Comparison of ENCODE assay signal across 20 mouse cellular contexts in genomic region chr5:54118410-54119212, GRCm38 (mm10).
DNase-seq lines count a peak whose midpoint lies in the region; ATAC-seq and TF ChIP-seq lines count a peak whose summit lies in the region.
"Had no signal": no experiment of that assay in that cellular context is flagged by ENCODE, and none has a peak within 500 bp of the region (broad histone marks: within the 10 kb centered on the region; RNA-seq: fewer than 3 reads in every experiment).

No protein-coding gene starts in this region.

- no peak overlapping the region for H3K4me2 ChIP-seq in lung, embryonic 15.5 days
- no peak overlapping the region for H3K4me2 ChIP-seq in lung, postnatal 0 days (replicated peaks; ENCODE audit: low read depth, low read length)
- H3K4me2 ChIP-seq: embryonic facial prominence, embryonic 12.5 days; forebrain, embryonic 13.5 days; forebrain, embryonic 15.5 days had no signal

- WGBS in lung, embryonic 15.5 days: 43% methylated on average over 19 of the region's 19 CpGs
- 58% methylated on average over 19 of the region's 19 CpGs for WGBS in lung, postnatal 0 days

- TF ChIP-seq EP300 in lung, postnatal 0 days (IDR thresholded peaks at IDR 0.05): no peak

- no peak for DNase-seq in lung, adult 18-20 months
- peak; percentile 34 for DNase-seq in lung, postnatal 0 days (ENCODE audit: low spot score)
- DNase-seq in lung, postnatal 10 days: peak; percentile 43
- peak; percentile 20 for DNase-seq in lung, postnatal 36 days
- DNase-seq in left cerebral cortex, adult 2 months (ENCODE audit: extremely low spot score in 1 of 2, low spot score in 2 of 2): no peak
- no peak for DNase-seq in layer of hippocampus, adult 2 months (ENCODE audit: low spot score in 2 of 2)
- DNase-seq in gastrocnemius, postnatal 14 days: no peak
- DNase-seq: adrenal gland, adult 2 months; adrenal gland, postnatal 10 days; adrenal gland, postnatal 25 days; cerebellum, adult 11 months; cerebellum, adult 18-20 months; cerebellum, adult 8-10 months; cerebellum, postnatal 10 days; cerebellum, postnatal 25 days had no signal

- H3K27me3 ChIP-seq in lung, embryonic 15.5 days: no peaks in the 10 kb centered on the region
- no peaks in the 10 kb centered on the region for H3K27me3 ChIP-seq in lung, postnatal 0 days (replicated peaks; ENCODE audit: insufficient read depth, low read length)
- H3K27me3 ChIP-seq: embryonic facial prominence, embryonic 12.5 days; forebrain, embryonic 13.5 days; forebrain, embryonic 15.5 days had no signal

- no peak overlapping the region for H3K27ac ChIP-seq in lung, embryonic 15.5 days
- no peak overlapping the region for H3K27ac ChIP-seq in lung, postnatal 0 days (ENCODE audit: low read length)
- no peak overlapping the region for H3K27ac ChIP-seq in left cerebral cortex, adult 2 months
- no peak overlapping the region for H3K27ac ChIP-seq in layer of hippocampus, adult 2 months
- H3K27ac ChIP-seq: embryonic facial prominence, embryonic 10.5 days; embryonic facial prominence, embryonic 12.5 days; forebrain, embryonic 13.5 days; forebrain, embryonic 15.5 days had no signal

- no peak overlapping the region for H3K9ac ChIP-seq in lung, embryonic 15.5 days
- no peak overlapping the region for H3K9ac ChIP-seq in lung, postnatal 0 days (replicated peaks; ENCODE audit: low read depth)
- H3K9ac ChIP-seq: embryonic facial prominence, embryonic 12.5 days; forebrain, embryonic 13.5 days; forebrain, embryonic 15.5 days had no signal

- TF ChIP-seq CTCF in lung, postnatal 0 days (IDR thresholded peaks at IDR 0.05): no peak
- no peak for TF ChIP-seq CTCF in left cerebral cortex, adult 2 months (IDR thresholded peaks at IDR 0.05)
- no peak for TF ChIP-seq CTCF in layer of hippocampus, adult 2 months (conservative IDR thresholded peaks at IDR 0.05)

- H3K9me3 ChIP-seq in lung, embryonic 15.5 days: no peaks in the 10 kb centered on the region
- H3K9me3 ChIP-seq in lung, postnatal 0 days (ENCODE audit: low read length): no peaks in the 10 kb centered on the region
- H3K9me3 ChIP-seq: embryonic facial prominence, embryonic 10.5 days; embryonic facial prominence, embryonic 12.5 days; forebrain, embryonic 13.5 days; forebrain, embryonic 15.5 days had no signal

- intact Hi-C loops in left cerebral cortex, adult 2 months (cut with DNase I): loop anchor here (10.0 kb wide), 2 partner anchors 434 to 764 kb away; no protein-coding TSS in a partner anchor
- intact Hi-C loops in gastrocnemius, postnatal 14 days (cut with DNase I; ENCODE audit: low total_unique reads): loop anchor here (10.0 kb wide), 1 partner anchor 444 kb away; no protein-coding TSS in a partner anchor

- no peak overlapping the region for H3K4me3 ChIP-seq in lung, embryonic 15.5 days
- no peak overlapping the region for H3K4me3 ChIP-seq in lung, postnatal 0 days (ENCODE audit: low read depth, low read length)
- no peak overlapping the region for H3K4me3 ChIP-seq in left cerebral cortex, adult 2 months
- H3K4me3 ChIP-seq in layer of hippocampus, adult 2 months: no peak overlapping the region
- H3K4me3 ChIP-seq: embryonic facial prominence, embryonic 10.5 days; embryonic facial prominence, embryonic 12.5 days; forebrain, embryonic 13.5 days; forebrain, embryonic 15.5 days had no signal

- peak; percentile 65; the same call in 1 of the 2 replicates for ATAC-seq in lung, embryonic 15.5 days (ENCODE audit: borderline replicate concordance, extremely low read depth, low FRiP score, low TSS enrichment)
- peak; percentile 33; the same call in 1 of the 2 replicates for ATAC-seq in lung, postnatal 0 days
- ATAC-seq: forebrain, embryonic 13.5 days; forebrain, embryonic 15.5 days had no signal

- peaks cover 14% of the 10 kb centered on the region for H3K36me3 ChIP-seq in lung, embryonic 15.5 days
- peaks cover 11% of the 10 kb centered on the region for H3K36me3 ChIP-seq in lung, postnatal 0 days (ENCODE audit: insufficient read depth, low read length)

- H3K4me1 ChIP-seq in lung, embryonic 15.5 days: 0 out of 2 replicates have a peak, but pooled peaks cover 5% of the 10 kb centered on the region
- H3K4me1 ChIP-seq in lung, postnatal 0 days (ENCODE audit: insufficient read depth, low read depth, low read length): no peaks in the 10 kb centered on the region
- H3K4me1 ChIP-seq: embryonic facial prominence, embryonic 10.5 days; embryonic facial prominence, embryonic 12.5 days; forebrain, embryonic 15.5 days had no signal

Comparison
In these comparisons a context has a peak if more than half of its experiments do, and no peak if none do; other contexts are left out.
1. DNase-seq: peak in lung, postnatal 0 days (single experiment), lung, postnatal 10 days (single experiment) and lung, postnatal 36 days (single experiment); none in lung, adult 18-20 months (0 of 2), left cerebral cortex, adult 2 months (0 of 2), layer of hippocampus, adult 2 months (0 of 2) and gastrocnemius, postnatal 14 days (single experiment).